Mouse (Mus musculus) hindlimb bud, embryonic 11.5 days (tissue): Measurements from ENCODE around the gene Usp39.

ENCODE experiments used
- DNase-seq: peaks from one replicate; pipeline ENCODE4 v3.0.0-alpha.2; 2012; ENCODE audit warnings: low read depth, low spot score; ENCODE audit errors: extremely low spot score

Usp39 gene

GRCm38 (mm10) chr6:72312198-72312597 is 32.8 kb downstream of the Usp39 start:
- no peak for DNase-seq

- no peak for DNase-seq
Measured at GRCm38 (mm10) chr6:72303510-72303909, 41.5 kb downstream of the Usp39 start.

GRCm38 (mm10) chr6:72302349-72302925 is 42.5 kb downstream of the Usp39 start:
- DNase-seq: no peak

- no peak for DNase-seq
Measured at GRCm38 (mm10) chr6:72297825-72298224, 47.2 kb downstream of the Usp39 start.

- DNase-seq: no peak
Measured at GRCm38 (mm10) chr6:72292972-72293651, 51.9 kb downstream of the Usp39 start.

GRCm38 (mm10) chr6:72289484-72289883 is 55.5 kb downstream of the Usp39 start:
- DNase-seq: no peak

GRCm38 (mm10) chr6:72283914-72284313 is 61.1 kb downstream of the Usp39 start:
- DNase-seq: no peak

GRCm38 (mm10) chr6:72280410-72280998 is 64.5 kb downstream of the Usp39 start:
- no peak for DNase-seq

- DNase-seq: no peak
Measured at GRCm38 (mm10) chr6:72279505-72279904, 65.5 kb downstream of the Usp39 start.

GRCm38 (mm10) chr6:72278835-72279234 is 66.1 kb downstream of the Usp39 start:
- DNase-seq: no peak

- no peak for DNase-seq
Measured at GRCm38 (mm10) chr6:72277508-72278166, 67.3 kb downstream of the Usp39 start.

GRCm38 (mm10) chr6:72276972-72277441 is 68.0 kb downstream of the Usp39 start:
- DNase-seq: no peak

- no peak for DNase-seq
Measured at GRCm38 (mm10) chr6:72276141-72276540, 68.8 kb downstream of the Usp39 start.

GRCm38 (mm10) chr6:72275527-72275926 is 69.5 kb downstream of the Usp39 start:
- DNase-seq: no peak

GRCm38 (mm10) chr6:72273153-72273552 is 71.8 kb downstream of the Usp39 start:
- DNase-seq: no peak

GRCm38 (mm10) chr6:72272161-72272696 is 72.8 kb downstream of the Usp39 start:
- no peak for DNase-seq

GRCm38 (mm10) chr6:72270952-72271519 is 73.9 kb downstream of the Usp39 start:
- no peak for DNase-seq

GRCm38 (mm10) chr6:72270258-72270657 is 74.7 kb downstream of the Usp39 start:
- no peak for DNase-seq
